Mouse (Mus musculus): ENCODE measurements at regions not wholly inside any gene's neighbourhood (a gene's known extent, or its start where the extent isn't known, plus 50 kb on each side); places are given as distances from the start of the nearest gene placed in this dataset.

DNA sequence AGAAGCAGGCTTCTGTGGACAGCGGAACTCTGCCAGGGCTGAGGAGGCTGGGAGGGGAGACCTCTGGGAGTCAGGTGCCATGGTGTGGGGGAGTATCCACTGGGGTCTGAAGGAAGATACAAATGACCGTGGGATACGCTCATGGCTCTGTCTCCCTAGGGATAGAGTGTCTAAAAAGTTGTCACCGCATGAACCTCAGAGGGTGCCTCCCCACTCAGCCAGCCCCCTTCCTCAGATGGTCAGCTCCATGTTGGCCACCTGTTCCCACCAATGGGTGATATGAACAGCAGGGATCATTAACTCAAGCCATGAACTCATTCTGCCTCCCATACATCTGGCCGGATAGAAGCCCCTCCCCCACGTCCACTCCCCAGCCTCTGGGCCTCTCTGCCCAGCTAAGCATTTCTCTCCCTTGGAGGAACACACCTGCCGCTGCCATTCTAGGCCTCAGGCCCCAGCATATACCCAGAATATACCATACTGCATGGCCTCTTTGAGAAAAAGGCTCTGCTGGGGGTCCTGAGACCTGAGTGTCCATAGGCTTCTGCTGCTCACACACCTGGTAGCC, 134.1 kb upstream of the Lhx1 start:
- no peak for TF ChIP-seq CTCF (IDR thresholded peaks at IDR 0.05)
- Histone ChIP-seq H3K4me1 (ENCODE audit: insufficient read depth, low read length) (no peaks in the 10 kb centered on the region), H3K27me3 (ENCODE audit: insufficient read depth, low read length) (peaks cover 3% of the 10 kb centered on the region; the same call in 1 of the 2 replicates), H3K36me3 (ENCODE audit: insufficient read depth, low read length) (no peaks in the 10 kb centered on the region), H3K4me3 (ENCODE audit: low read depth, low read length) (no peak overlapping the region), H3K9ac (replicated peaks; ENCODE audit: low read length, poor library complexity, severe bottlenecking) (no peak overlapping the region), H3K27ac (ENCODE audit: low read depth, low read length) (no peak overlapping the region), H3K9me3 (ENCODE audit: low read length) (no peaks in the 10 kb centered on the region), H3K4me2 (ENCODE audit: low read depth, low read length, poor library complexity, severe bottlenecking) (no peak overlapping the region)
- WGBS = 82% methylated on average over 7 of the region's 7 CpGs
- ATAC-seq (ENCODE audit: low FRiP score) = no peak
- no peak for DNase-seq (ENCODE audit: low spot score)

DNA sequence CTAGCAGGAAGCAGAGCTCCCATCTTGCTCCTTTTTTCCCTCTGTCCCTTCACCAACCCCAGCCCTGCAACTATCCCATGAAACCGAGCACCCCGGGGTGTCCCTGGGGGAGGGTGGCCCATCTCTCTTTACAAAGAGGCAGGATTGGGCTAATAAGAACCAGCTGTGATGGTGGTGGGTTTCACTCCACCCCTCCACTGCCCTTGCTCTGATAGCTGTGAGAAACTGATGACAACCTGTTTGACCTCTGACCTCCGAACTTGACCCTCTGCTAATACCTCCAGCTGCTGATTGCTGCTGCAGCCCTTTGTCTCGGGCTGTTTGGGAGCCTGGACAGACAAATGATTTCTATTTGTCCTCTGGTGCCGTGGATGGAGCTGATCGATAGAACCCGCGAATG, 128.1 kb upstream of the Lhx1 start:
- TF ChIP-seq CTCF (IDR thresholded peaks at IDR 0.05) = no peak
- ATAC-seq (ENCODE audit: low FRiP score) = no peak
- H3K27ac ChIP-seq (ENCODE audit: low read depth, low read length) = no peak overlapping the region
- H3K27me3 ChIP-seq (ENCODE audit: insufficient read depth, low read length) = no peaks in the 10 kb centered on the region
- H3K4me3 ChIP-seq (ENCODE audit: low read depth, low read length) = no peak overlapping the region
- DNase-seq (ENCODE audit: low spot score) = no peak
- no peaks in the 10 kb centered on the region for H3K4me1 ChIP-seq (ENCODE audit: insufficient read depth, low read length)
- no peak overlapping the region for H3K9ac ChIP-seq (replicated peaks; ENCODE audit: low read length, poor library complexity, severe bottlenecking)
- H3K36me3 ChIP-seq (ENCODE audit: insufficient read depth, low read length) = no peaks in the 10 kb centered on the region
- WGBS = 30% methylated on average over 8 of the region's 8 CpGs
- no peaks in the 10 kb centered on the region for H3K9me3 ChIP-seq (ENCODE audit: low read length)
- no peak overlapping the region for H3K4me2 ChIP-seq (ENCODE audit: low read depth, low read length, poor library complexity, severe bottlenecking)

- TF ChIP-seq CTCF (IDR thresholded peaks at IDR 0.05) = no peak
- no peaks in the 10 kb centered on the region for H3K36me3 ChIP-seq (ENCODE audit: insufficient read depth, low read length)
- no peak for DNase-seq (ENCODE audit: low spot score)
- no peak overlapping the region for H3K9ac ChIP-seq (replicated peaks; ENCODE audit: low read length, poor library complexity, severe bottlenecking)
- no peaks in the 10 kb centered on the region for H3K27me3 ChIP-seq (ENCODE audit: insufficient read depth, low read length)
- H3K9me3 ChIP-seq (ENCODE audit: low read length) = no peaks in the 10 kb centered on the region
- 87% methylated on average over 5 of the region's 5 CpGs for WGBS
- H3K4me2 ChIP-seq (ENCODE audit: low read depth, low read length, poor library complexity, severe bottlenecking) = no peak overlapping the region
- H3K4me1 ChIP-seq (ENCODE audit: insufficient read depth, low read length) = no peaks in the 10 kb centered on the region
- no peak overlapping the region for H3K27ac ChIP-seq (ENCODE audit: low read depth, low read length)
- H3K4me3 ChIP-seq (ENCODE audit: low read depth, low read length) = no peak overlapping the region
- ATAC-seq (ENCODE audit: low FRiP score) = no peak
Observed at GRCm38 (mm10) chr11:84648899-84649298, 123.6 kb upstream of the Lhx1 start.

- no peak overlapping the region for H3K27ac ChIP-seq (ENCODE audit: low read depth, low read length)
- H3K4me1 ChIP-seq (ENCODE audit: insufficient read depth, low read length) = no peaks in the 10 kb centered on the region
- ATAC-seq (ENCODE audit: low FRiP score) = no peak
- no peak overlapping the region for H3K4me2 ChIP-seq (ENCODE audit: low read depth, low read length, poor library complexity, severe bottlenecking)
- DNase-seq (ENCODE audit: low spot score) = no peak
- no peaks in the 10 kb centered on the region for H3K9me3 ChIP-seq (ENCODE audit: low read length)
- peak; percentile 14; the same call in 1 of the 2 replicates for TF ChIP-seq CTCF (IDR thresholded peaks at IDR 0.05)
- no peaks in the 10 kb centered on the region for H3K36me3 ChIP-seq (ENCODE audit: insufficient read depth, low read length)
- 92% methylated on average over 5 of the region's 5 CpGs for WGBS
- H3K27me3 ChIP-seq (ENCODE audit: insufficient read depth, low read length) = no peaks in the 10 kb centered on the region
- no peak overlapping the region for H3K4me3 ChIP-seq (ENCODE audit: low read depth, low read length)
- H3K9ac ChIP-seq (replicated peaks; ENCODE audit: low read length, poor library complexity, severe bottlenecking) = no peak overlapping the region
Observed at GRCm38 (mm10) chr11:84647104-84647503, 121.8 kb upstream of the Lhx1 start.

DNA sequence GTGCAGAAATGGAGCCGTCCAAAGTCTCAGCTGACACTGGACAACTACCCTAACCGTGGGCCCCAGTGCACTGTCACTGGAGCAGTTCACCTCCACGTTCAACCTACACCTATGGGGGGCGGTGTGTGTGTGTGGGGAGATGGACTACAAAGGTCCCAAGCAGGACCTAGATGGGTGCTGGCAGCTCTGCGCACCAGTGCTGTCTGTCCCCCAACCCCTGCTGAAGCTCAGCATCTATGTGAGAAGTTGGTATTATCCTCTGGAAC, 117.7 kb upstream of the Lhx1 start:
- 41% methylated on average over 5 of the region's 5 CpGs for WGBS
- Histone ChIP-seq H3K9ac (replicated peaks; ENCODE audit: low read length, poor library complexity, severe bottlenecking) (no peak overlapping the region), H3K4me1 (ENCODE audit: insufficient read depth, low read length) (peaks cover 7% of the 10 kb centered on the region; the same call in 1 of the 2 replicates), H3K4me2 (ENCODE audit: low read depth, low read length, poor library complexity, severe bottlenecking) (peak overlapping the region; percentile 87), H3K27ac (ENCODE audit: low read depth, low read length) (0 out of 2 replicates have a peak overlapping the region, but pooled peaks have one; percentile 69), H3K36me3 (ENCODE audit: insufficient read depth, low read length) (no peaks in the 10 kb centered on the region), H3K27me3 (ENCODE audit: insufficient read depth, low read length) (no peaks in the 10 kb centered on the region), H3K9me3 (ENCODE audit: low read length) (no peaks in the 10 kb centered on the region), H3K4me3 (ENCODE audit: low read depth, low read length) (peak overlapping the region; percentile 48)
- DNase-seq (ENCODE audit: low spot score) = no peak
- 0 out of 2 replicates have a peak, but pooled peaks have one; percentile 6 for TF ChIP-seq CTCF (IDR thresholded peaks at IDR 0.05)
- ATAC-seq (ENCODE audit: low FRiP score) = peak; percentile 38; the same call in 1 of the 2 replicates

- no peaks in the 10 kb centered on the region for H3K27me3 ChIP-seq (ENCODE audit: insufficient read depth, low read length)
- H3K4me1 ChIP-seq (ENCODE audit: insufficient read depth, low read length) = peaks cover 9% of the 10 kb centered on the region; the same call in 1 of the 2 replicates
- no peaks in the 10 kb centered on the region for H3K9me3 ChIP-seq (ENCODE audit: low read length)
- H3K36me3 ChIP-seq (ENCODE audit: insufficient read depth, low read length) = no peaks in the 10 kb centered on the region
- ATAC-seq (ENCODE audit: low FRiP score) (peak; percentile 57), DNase-seq (ENCODE audit: low spot score) (peak; percentile 38)
- peak overlapping the region; percentile 48 for H3K4me3 ChIP-seq (ENCODE audit: low read depth, low read length)
- no peak for TF ChIP-seq CTCF (IDR thresholded peaks at IDR 0.05)
- H3K27ac ChIP-seq (ENCODE audit: low read depth, low read length) = peak overlapping the region; percentile 69
- H3K9ac ChIP-seq (replicated peaks; ENCODE audit: low read length, poor library complexity, severe bottlenecking) = peak overlapping the region; percentile 76
- H3K4me2 ChIP-seq (ENCODE audit: low read depth, low read length, poor library complexity, severe bottlenecking) = peak overlapping the region; percentile 87
- WGBS = 4% methylated on average over 55 of the region's 67 CpGs
Observed at GRCm38 (mm10) chr11:84642300-84643106, 117.2 kb upstream of the Lhx1 start.
